Mouse (Mus musculus): ENCODE results near the gene Inhbe.

GRCm38 (mm10) chr10:127352187-127352586 lies 2.0 kb downstream of the Inhbe start:
- TF ChIP-seq GATA1 (IDR thresholded peaks at IDR 0.05; ENCODE audit: borderline replicate concordance, low read length) (no peak), FLI1 (IDR thresholded peaks at IDR 0.05; ENCODE audit: low read length) (no peak)

Measured in megakaryocyte, embryonic 14.5 days (primary cell).